Mouse (Mus musculus) limb, embryonic 14.5 days (tissue): ENCODE measurements around the gene Nedd4. TPM values are rescaled to one million over a fixed set of nuclear protein-coding genes. Genes with fewer than 3 reads are reported as not detected.
A peak's percentile ranks its signal among the peaks of the same experiment; 100 is the strongest.

Source experiments
- ATAC-seq: fragments of 200-750 bp; cut with Nextera tagmentation; 2 replicates; pipeline ENCODE4 v1.8.0; 2017; ENCODE audit warnings: low read depth, moderate number of reproducible peaks, moderate TSS enrichment; ENCODE audit not compliant: low FRiP score
- DNase-seq: peaks from one replicate; pipeline ENCODE4 v3.0.0-alpha.2; 2015; ENCODE audit warnings: low spot score
- H3K27ac ChIP-seq: fragments of 300-500 bp; sonication (generic); replicated peaks from 2 replicates; pipeline ENCODE4 v1.5.1; 2014; ENCODE audit warnings: low read depth, mild to moderate bottlenecking, low read length, moderate library complexity, mixed read lengths
- H3K27me3 ChIP-seq: fragments of 300-500 bp; sonication (generic); 2 replicates; pipeline ENCODE4 v1.6.1; 2014; ENCODE audit warnings: low read length, mixed read lengths; ENCODE audit not compliant: control insufficient read depth, insufficient read depth
- H3K36me3 ChIP-seq: fragments of 300-500 bp; sonication (generic); 2 replicates; pipeline ENCODE4 v1.6.1; 2014; ENCODE audit warnings: mild to moderate bottlenecking, low read length, moderate library complexity, mixed read lengths; ENCODE audit not compliant: control insufficient read depth, insufficient read depth
- H3K4me1 ChIP-seq: fragments of 300-500 bp; sonication (generic); 2 replicates; pipeline ENCODE4 v1.6.1; 2014; ENCODE audit warnings: antibody characterized with exemption, low read length, mixed read lengths; ENCODE audit not compliant: control insufficient read depth, insufficient read depth
- H3K4me2 ChIP-seq: fragments of 300-500 bp; sonication (generic); replicated peaks from 2 replicates; pipeline ENCODE4 v1.6.1; 2014; ENCODE audit warnings: low read depth, mild to moderate bottlenecking, low read length, moderate library complexity; ENCODE audit not compliant: severe bottlenecking
- H3K4me3 ChIP-seq: fragments of 300-500 bp; sonication (generic); replicated peaks from 2 replicates; pipeline ENCODE4 v1.5.1; 2014; ENCODE audit warnings: low read length
- H3K9ac ChIP-seq: fragments of 300-500 bp; sonication (generic); 2 replicates; pipeline ENCODE4 v1.6.1; 2014; ENCODE audit warnings: mild to moderate bottlenecking, low read depth, low read length, moderate library complexity; ENCODE audit not compliant: severe bottlenecking
- H3K9me3 ChIP-seq: fragments of 300-500 bp; sonication (generic); 2 replicates; pipeline ENCODE4 v1.6.1; 2016; ENCODE audit warnings: low read length; ENCODE audit not compliant: control insufficient read depth
- POLR2A ChIP-seq: fragments of 200-500 bp; IDR thresholded peaks from 2 replicates; pipeline ENCODE4 v1.8.0; 2012; ENCODE audit warnings: inconsistent platforms, mild to moderate bottlenecking, moderate library complexity, borderline replicate concordance; ENCODE audit not compliant: insufficient read depth, insufficient read length; ENCODE audit errors: extremely low read depth
- WGBS: fragments of 180-500 bp; shearing (Covaris S2); extraction: QIAGEN DNeasy Blood & Tissue Kit; methylation state at CpG from one replicate; pipeline ENCODE4 v1.1.7; 2014; 5-methylcytosine and 5-hydroxymethylcytosine counted together
- polyA plus RNA-seq, 2 experiments: library from polyadenylated mRNA; depleted of rRNA in 1 of 2; stranded (reverse) in 1 of 2; unstranded in 1 of 2; fragments of >200 nt; fragmentation: Nextera tagmentation in 1 of 2; extraction: Ambion mirVana in 1 of 2; gene quantifications; 2 replicates each; pipeline versions ENCODE4 v1.2.1 to v1.2.3; 2012 to 2014

Gene Nedd4
- polyA plus RNA-seq, 2 experiments, result 684 to 859 TPM

- H3K4me2 ChIP-seq, result no peak overlapping the region
- no peak for ATAC-seq
- 90% methylated on average over 4 of the region's 4 CpGs for WGBS
- no peaks in the 10 kb centered on the region for H3K9me3 ChIP-seq
- H3K27ac ChIP-seq, result no peak overlapping the region
- no peak overlapping the region for H3K9ac ChIP-seq
- H3K36me3 ChIP-seq, result peaks cover 91% of the 10 kb centered on the region
- DNase-seq, result no peak
- no peaks in the 10 kb centered on the region for H3K27me3 ChIP-seq
- H3K4me3 ChIP-seq, result no peak overlapping the region
- H3K4me1 ChIP-seq, result peaks cover 7% of the 10 kb centered on the region; the same call in 1 of the 2 replicates
- TF ChIP-seq POLR2A, result no peak
Observed at GRCm38 (mm10) chr9:72685231-72685630, 23.1 kb downstream of the Nedd4 start.

- Histone ChIP-seq H3K9ac (no peak overlapping the region), H3K36me3 (peaks cover 96% of the 10 kb centered on the region), H3K27me3 (no peaks in the 10 kb centered on the region), H3K27ac (no peak overlapping the region), H3K4me1 (peaks cover 16% of the 10 kb centered on the region; the same call in 1 of the 2 replicates), H3K4me3 (no peak overlapping the region), H3K9me3 (no peaks in the 10 kb centered on the region), H3K4me2 (no peak overlapping the region)
- ATAC-seq, result no peak
- TF ChIP-seq POLR2A, result no peak
- WGBS, result 75% methylated on average over 4 of the region's 4 CpGs
- DNase-seq, result no peak
Observed at GRCm38 (mm10) chr9:72686506-72686905, 24.4 kb downstream of the Nedd4 start.

- H3K4me2 ChIP-seq, result no peak overlapping the region
- no peak overlapping the region for H3K27ac ChIP-seq
- no peak for ATAC-seq
- H3K36me3 ChIP-seq, result peaks cover 91% of the 10 kb centered on the region
- H3K9me3 ChIP-seq, result no peaks in the 10 kb centered on the region
- H3K4me1 ChIP-seq, result peaks cover 40% of the 10 kb centered on the region
- no peak for DNase-seq
- 41% methylated on average over 5 of the region's 5 CpGs for WGBS
- H3K4me3 ChIP-seq, result no peak overlapping the region
- no peak for TF ChIP-seq POLR2A
- no peaks in the 10 kb centered on the region for H3K27me3 ChIP-seq
- H3K9ac ChIP-seq, result no peak overlapping the region
Observed at GRCm38 (mm10) chr9:72689522-72689921, 27.4 kb downstream of the Nedd4 start.

GRCm38 (mm10) chr9:72690811-72691210 is 28.7 kb downstream of the Nedd4 start:
- H3K4me1 ChIP-seq, result peaks cover 42% of the 10 kb centered on the region
- H3K4me3 ChIP-seq, result no peak overlapping the region
- DNase-seq (no peak), ATAC-seq (no peak)
- no peak for TF ChIP-seq POLR2A
- no peak overlapping the region for H3K9ac ChIP-seq
- peak overlapping the region; percentile 50 for H3K27ac ChIP-seq
- 47% methylated on average over 1 of the region's 1 CpGs for WGBS
- no peaks in the 10 kb centered on the region for H3K27me3 ChIP-seq
- no peaks in the 10 kb centered on the region for H3K9me3 ChIP-seq
- H3K36me3 ChIP-seq, result peaks cover 86% of the 10 kb centered on the region
- H3K4me2 ChIP-seq, result no peak overlapping the region

GRCm38 (mm10) chr9:72691942-72692341 is 29.8 kb downstream of the Nedd4 start:
- H3K9me3 ChIP-seq, result no peaks in the 10 kb centered on the region
- H3K4me2 ChIP-seq, result no peak overlapping the region
- H3K27me3 ChIP-seq, result no peaks in the 10 kb centered on the region
- H3K4me1 ChIP-seq, result peaks cover 47% of the 10 kb centered on the region
- 57% methylated on average over 5 of the region's 5 CpGs for WGBS
- H3K27ac ChIP-seq, result no peak overlapping the region
- ATAC-seq (peak; percentile 42; the same call in 1 of the 2 replicates), DNase-seq (no peak)
- no peak overlapping the region for H3K9ac ChIP-seq
- no peak for TF ChIP-seq POLR2A
- peaks cover 84% of the 10 kb centered on the region for H3K36me3 ChIP-seq
- H3K4me3 ChIP-seq, result no peak overlapping the region
